Mouse (Mus musculus): ENCODE results near the gene Inafm1.

DNA sequence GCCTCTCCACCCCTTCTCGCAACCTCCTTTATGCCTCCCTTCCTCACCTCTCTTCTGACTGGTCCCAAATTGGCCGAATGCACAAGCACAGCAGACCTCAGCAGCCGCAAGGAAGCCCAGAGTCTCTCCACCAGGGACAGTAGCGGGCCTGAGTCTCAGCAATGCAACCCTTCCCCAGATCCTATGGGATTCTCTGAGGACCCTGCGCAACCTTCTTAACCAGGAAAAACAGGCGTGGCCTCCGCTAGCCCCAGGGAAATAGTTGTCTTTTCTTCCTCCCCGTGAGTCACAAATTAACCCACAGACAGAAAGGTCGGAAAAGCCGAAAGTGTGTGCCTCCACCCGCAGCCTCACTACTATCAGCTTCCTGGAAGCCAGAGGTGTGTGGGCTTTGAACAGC lies 31.6 kb downstream of the Inafm1 start:
- TF ChIP-seq CTCF (IDR thresholded peaks at IDR 0.05; ENCODE audit: insufficient read depth, low read length) (no peak), POLR2A (IDR thresholded peaks at IDR 0.05; ENCODE audit: borderline replicate concordance, extremely low read depth, low read depth, low read length) (no peak)

Measured in lung, adult 2 months (tissue).